Mouse (Mus musculus) heart, embryonic 10.5 days (tissue): ENCODE results near the gene Hoxb7. TPM values are rescaled to one million over a fixed set of nuclear protein-coding genes. Genes with fewer than 3 reads are reported as not detected.

Experiments used
- DNase-seq: peaks from one replicate; pipeline ENCODE4 v3.0.0-alpha.2; 2017; ENCODE audit warnings: low spot score
- H3K27ac ChIP-seq: fragments of 300-500 bp; sonication (generic); 2 replicates; pipeline ENCODE4 v1.5.1; 2016; ENCODE audit warnings: mild to moderate bottlenecking
- H3K27me3 ChIP-seq: fragments of 300-500 bp; sonication (generic); 2 replicates; pipeline ENCODE4 v1.6.1; 2016; ENCODE audit warnings: mild to moderate bottlenecking; ENCODE audit not compliant: poor library complexity, insufficient read depth, severe bottlenecking
- H3K36me3 ChIP-seq: fragments of 300-500 bp; sonication (generic); 2 replicates; pipeline ENCODE4 v1.6.1; 2016; ENCODE audit warnings: mild to moderate bottlenecking, moderate library complexity
- H3K4me1 ChIP-seq: fragments of 300-500 bp; sonication (generic); 2 replicates; pipeline ENCODE4 v1.6.1; 2016; ENCODE audit warnings: mild to moderate bottlenecking
- H3K4me3 ChIP-seq: fragments of 300-500 bp; sonication (generic); 2 replicates; pipeline ENCODE4 v1.5.1; 2016; ENCODE audit warnings: mild to moderate bottlenecking, moderate library complexity
- H3K9me3 ChIP-seq: fragments of 300-500 bp; sonication (generic); 2 replicates; pipeline ENCODE4 v1.6.1; 2016; ENCODE audit warnings: mild to moderate bottlenecking, moderate library complexity
- WGBS: fragments of 180-500 bp; shearing (Covaris S2); methylation state at CpG from one replicate; pipeline ENCODE4 v1.1.7; 2016; 5-methylcytosine and 5-hydroxymethylcytosine counted together
- polyA plus RNA-seq: library from polyadenylated mRNA; unstranded; fragments of >200 nt; fragmentation: Nextera tagmentation; extraction: Ambion mirVana; gene quantifications from 2 replicates; pipeline ENCODE4 v1.2.1, GENCODE M21; 2016

The Hoxb7 gene
- polyA plus RNA-seq, 1 experiment from 2014 or later = 1.3 TPM

DNA sequence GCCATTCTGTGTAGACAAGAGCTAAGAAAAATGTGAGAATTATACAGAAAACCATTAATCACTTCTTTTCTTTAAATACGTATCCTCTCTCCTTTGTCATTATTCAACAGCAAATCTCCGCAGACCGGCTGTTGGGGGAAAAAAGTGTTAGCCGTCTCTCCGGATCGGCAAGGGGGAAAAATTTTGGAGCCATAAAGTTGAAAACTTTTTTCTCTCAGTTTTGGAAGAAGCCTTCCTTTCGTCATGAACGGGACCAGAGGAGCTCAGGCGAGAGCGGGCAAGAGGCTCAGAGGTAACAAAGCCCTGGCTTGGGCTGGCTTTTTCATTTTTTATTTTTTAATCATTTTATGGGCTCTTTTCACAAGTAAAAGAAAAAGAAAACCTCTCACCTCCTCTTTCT, 36.7 kb downstream of the Hoxb7 start, which contains the start of gene Hoxb3:
Gene Hoxb3 (plus strand): TSS at position 173 of the 400 bp plus-strand sequence.
- Histone ChIP-seq H3K4me1 (peaks cover 28% of the 10 kb centered on the region), H3K9me3 (no peaks in the 10 kb centered on the region), H3K27ac (peak within 1 kb of the TSS; percentile 59; the same call in 1 of the 2 replicates), H3K4me3 (peak within 1 kb of the TSS; percentile 29; the same call in 1 of the 2 replicates), H3K27me3 (peaks cover 99% of the 10 kb centered on the region), H3K36me3 (no peaks in the 10 kb centered on the region)
- WGBS = 16% methylated on average over 10 of the region's 10 CpGs
- DNase-seq = no peak

DNA sequence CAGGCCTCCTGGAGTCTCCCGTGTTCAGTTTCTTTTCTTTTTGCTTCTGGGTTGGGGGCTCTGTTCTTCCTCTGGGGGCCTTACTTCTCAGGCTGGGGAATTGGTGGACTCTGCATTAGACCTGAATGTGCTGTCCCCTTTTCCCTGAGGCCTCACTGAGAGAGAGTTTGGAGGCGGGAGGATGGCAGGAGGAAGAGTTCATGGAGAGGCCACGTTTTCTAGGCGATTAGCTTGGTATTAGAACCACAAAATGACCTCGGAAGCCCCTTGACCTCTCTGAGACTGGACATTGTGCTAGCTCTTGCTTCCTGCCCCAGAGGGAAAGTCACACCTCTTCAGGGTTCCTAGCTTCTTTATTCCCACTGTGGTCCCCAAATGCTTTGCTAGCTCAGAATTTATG, 37.7 kb downstream of the Hoxb7 start:
- H3K27ac ChIP-seq = peak overlapping the region; percentile 59; the same call in 1 of the 2 replicates
- no peaks in the 10 kb centered on the region for H3K9me3 ChIP-seq
- H3K4me1 ChIP-seq = peaks cover 21% of the 10 kb centered on the region
- peaks cover 100% of the 10 kb centered on the region for H3K27me3 ChIP-seq
- H3K36me3 ChIP-seq = no peaks in the 10 kb centered on the region
- no peak for DNase-seq
- peak overlapping the region; percentile 29; the same call in 1 of the 2 replicates for H3K4me3 ChIP-seq
- 4% methylated on average over 5 of the region's 5 CpGs for WGBS

DNA sequence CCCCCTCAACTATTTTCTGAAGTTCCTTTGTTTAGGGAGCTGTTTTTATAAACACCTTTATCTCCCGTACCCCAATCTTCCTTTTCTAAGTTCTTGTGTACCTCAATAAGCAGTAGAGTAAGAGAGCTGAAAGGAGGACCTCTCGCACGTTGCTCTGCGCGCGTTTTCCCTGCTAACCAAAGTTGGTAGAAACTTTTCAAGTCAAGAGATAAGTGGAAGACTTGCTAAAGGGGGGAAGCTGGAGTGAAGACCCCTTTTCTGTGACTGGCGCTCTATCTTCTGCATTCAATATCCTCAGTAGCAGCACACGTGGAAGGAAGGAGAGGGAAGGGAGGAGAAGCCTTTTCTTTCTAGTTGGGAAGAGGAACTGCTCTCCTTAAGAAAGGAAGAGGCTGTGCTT, 38.5 kb downstream of the Hoxb7 start:
- H3K27me3 ChIP-seq = peaks cover 100% of the 10 kb centered on the region
- WGBS = 9% methylated on average over 8 of the region's 8 CpGs
- H3K4me3 ChIP-seq = no peak overlapping the region
- H3K9me3 ChIP-seq = no peaks in the 10 kb centered on the region
- H3K36me3 ChIP-seq = no peaks in the 10 kb centered on the region
- no peak for DNase-seq
- H3K4me1 ChIP-seq = peaks cover 14% of the 10 kb centered on the region
- peak overlapping the region; percentile 77 for H3K27ac ChIP-seq

GRCm38 (mm10) chr11:96325747-96326212, 39.4 kb downstream of the Hoxb7 start:
- no peak for DNase-seq
- peaks cover 12% of the 10 kb centered on the region; the same call in 1 of the 2 replicates for H3K4me1 ChIP-seq
- peak overlapping the region; percentile 77 for H3K27ac ChIP-seq
- H3K27me3 ChIP-seq = peaks cover 100% of the 10 kb centered on the region
- 4% methylated on average over 22 of the region's 22 CpGs for WGBS
- H3K36me3 ChIP-seq = no peaks in the 10 kb centered on the region
- H3K9me3 ChIP-seq = no peaks in the 10 kb centered on the region
- H3K4me3 ChIP-seq = peak overlapping the region; percentile 39

DNA sequence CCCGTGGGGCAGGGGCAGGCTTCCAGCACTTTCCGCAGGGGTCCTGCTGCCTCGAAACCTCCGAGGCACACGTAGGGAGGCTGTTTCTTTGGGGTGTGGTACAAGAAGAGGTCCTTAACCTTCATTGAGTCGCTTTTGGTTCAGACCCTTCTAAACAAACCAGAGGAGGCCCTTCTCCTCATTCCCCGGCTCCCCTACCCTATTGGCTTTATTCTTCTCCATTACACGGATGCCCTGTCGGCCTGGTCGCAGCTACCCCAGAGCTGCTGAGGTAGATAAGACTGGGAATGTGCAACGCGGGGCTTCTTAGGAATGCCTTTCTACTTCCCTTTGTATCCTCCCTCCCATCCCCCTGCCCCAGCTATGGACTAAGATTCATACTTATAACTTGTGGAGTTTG, 40.3 kb downstream of the Hoxb7 start:
- Histone ChIP-seq H3K27ac (peak overlapping the region; percentile 77), H3K9me3 (no peaks in the 10 kb centered on the region), H3K27me3 (peaks cover 100% of the 10 kb centered on the region), H3K4me1 (peaks cover 12% of the 10 kb centered on the region; the same call in 1 of the 2 replicates), H3K4me3 (peak overlapping the region; percentile 39), H3K36me3 (no peaks in the 10 kb centered on the region)
- no peak for DNase-seq
- WGBS = 3% methylated on average over 12 of the region's 12 CpGs

GRCm38 (mm10) chr11:96327122-96327521, 40.7 kb downstream of the Hoxb7 start:
- H3K4me1 ChIP-seq = peaks cover 14% of the 10 kb centered on the region; the same call in 1 of the 2 replicates

DNA sequence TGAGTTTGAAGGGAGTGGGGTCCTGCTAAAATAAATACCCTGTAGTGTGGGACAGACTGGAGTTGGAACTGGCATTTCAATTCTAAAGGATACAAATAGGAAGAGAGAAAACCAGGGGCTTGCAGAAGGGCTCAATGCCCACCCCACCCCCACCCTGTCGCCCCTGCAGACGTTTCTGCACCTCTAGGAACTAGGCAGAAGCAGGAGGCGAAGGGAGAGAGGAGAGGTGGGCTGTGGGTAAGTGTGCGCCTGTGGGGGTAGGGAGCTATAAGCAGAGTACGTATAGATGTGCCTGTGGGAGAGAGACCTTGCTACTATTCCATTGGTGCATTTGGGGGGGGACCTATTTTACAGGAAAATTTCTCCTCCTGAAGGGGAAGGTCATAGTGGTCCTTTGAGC, 41.3 kb downstream of the Hoxb7 start:
- Histone ChIP-seq H3K27me3 (peaks cover 100% of the 10 kb centered on the region), H3K27ac (0 out of 2 replicates have a peak overlapping the region, but pooled peaks have one; percentile 49), H3K36me3 (no peaks in the 10 kb centered on the region), H3K4me1 (peaks cover 20% of the 10 kb centered on the region), H3K9me3 (no peaks in the 10 kb centered on the region), H3K4me3 (no peak overlapping the region)
- whole genome bisulfite sequencing = 9% methylated on average over 5 of the region's 5 CpGs
- no peak for DNase-seq

More at GRCm38 (mm10) chr11:96327122-96327521, 40.7 kb downstream of the Hoxb7 start:
- no peak for DNase-seq
- Histone ChIP-seq H3K36me3 (no peaks in the 10 kb centered on the region), H3K9me3 (no peaks in the 10 kb centered on the region), H3K27me3 (peaks cover 100% of the 10 kb centered on the region), H3K4me3 (no peak overlapping the region), H3K27ac (no peak overlapping the region)
- WGBS = 4% methylated on average over 7 of the region's 7 CpGs

- H3K36me3 ChIP-seq = no peaks in the 10 kb centered on the region
- H3K27ac ChIP-seq = no peak overlapping the region
- 11% methylated on average over 8 of the region's 8 CpGs for WGBS
- DNase-seq = no peak
- H3K27me3 ChIP-seq = peaks cover 100% of the 10 kb centered on the region
- H3K4me3 ChIP-seq = no peak overlapping the region
- no peaks in the 10 kb centered on the region for H3K9me3 ChIP-seq
- H3K4me1 ChIP-seq = peaks cover 26% of the 10 kb centered on the region
Measured at GRCm38 (mm10) chr11:96328605-96329004, 42.2 kb downstream of the Hoxb7 start.

- peak overlapping the region; percentile 59 for H3K4me3 ChIP-seq
- peak overlapping the region; percentile 89 for H3K27ac ChIP-seq
- no peak for DNase-seq
- no peaks in the 10 kb centered on the region for H3K9me3 ChIP-seq
- peaks cover 100% of the 10 kb centered on the region for H3K27me3 ChIP-seq
- H3K4me1 ChIP-seq = peaks cover 20% of the 10 kb centered on the region
- 3% methylated on average over 8 of the region's 8 CpGs for WGBS
- no peaks in the 10 kb centered on the region for H3K36me3 ChIP-seq
Measured at GRCm38 (mm10) chr11:96332105-96332504, 45.7 kb downstream of the Hoxb7 start.

DNA sequence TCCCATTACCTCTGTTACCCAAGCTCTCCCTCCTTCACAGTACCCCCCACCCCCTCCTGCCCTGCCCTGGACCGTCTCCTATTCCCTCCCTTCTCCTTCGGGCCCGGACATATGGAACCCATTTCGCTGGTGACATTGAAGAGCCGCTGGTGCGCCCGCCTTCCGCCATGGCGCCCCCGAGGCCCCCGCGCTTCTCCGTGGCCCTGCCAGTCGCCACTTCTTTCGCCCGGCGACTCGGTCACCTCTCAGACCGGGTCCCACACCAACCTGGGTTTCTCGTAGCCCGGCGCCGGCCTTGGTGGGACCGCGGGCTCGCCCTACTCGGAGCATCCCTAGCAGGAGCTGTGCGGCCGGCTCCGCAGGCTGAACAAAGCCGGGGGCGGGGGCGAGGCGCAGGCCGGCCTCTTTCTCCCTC, 46.2 kb downstream of the Hoxb7 start:
- H3K27ac ChIP-seq = peak overlapping the region; percentile 89
- peak overlapping the region; percentile 59 for H3K4me3 ChIP-seq
- no peaks in the 10 kb centered on the region for H3K9me3 ChIP-seq
- peaks cover 20% of the 10 kb centered on the region for H3K4me1 ChIP-seq
- DNase-seq = no peak
- H3K36me3 ChIP-seq = no peaks in the 10 kb centered on the region
- peaks cover 100% of the 10 kb centered on the region for H3K27me3 ChIP-seq
- WGBS = 2% methylated on average over 30 of the region's 35 CpGs

DNA sequence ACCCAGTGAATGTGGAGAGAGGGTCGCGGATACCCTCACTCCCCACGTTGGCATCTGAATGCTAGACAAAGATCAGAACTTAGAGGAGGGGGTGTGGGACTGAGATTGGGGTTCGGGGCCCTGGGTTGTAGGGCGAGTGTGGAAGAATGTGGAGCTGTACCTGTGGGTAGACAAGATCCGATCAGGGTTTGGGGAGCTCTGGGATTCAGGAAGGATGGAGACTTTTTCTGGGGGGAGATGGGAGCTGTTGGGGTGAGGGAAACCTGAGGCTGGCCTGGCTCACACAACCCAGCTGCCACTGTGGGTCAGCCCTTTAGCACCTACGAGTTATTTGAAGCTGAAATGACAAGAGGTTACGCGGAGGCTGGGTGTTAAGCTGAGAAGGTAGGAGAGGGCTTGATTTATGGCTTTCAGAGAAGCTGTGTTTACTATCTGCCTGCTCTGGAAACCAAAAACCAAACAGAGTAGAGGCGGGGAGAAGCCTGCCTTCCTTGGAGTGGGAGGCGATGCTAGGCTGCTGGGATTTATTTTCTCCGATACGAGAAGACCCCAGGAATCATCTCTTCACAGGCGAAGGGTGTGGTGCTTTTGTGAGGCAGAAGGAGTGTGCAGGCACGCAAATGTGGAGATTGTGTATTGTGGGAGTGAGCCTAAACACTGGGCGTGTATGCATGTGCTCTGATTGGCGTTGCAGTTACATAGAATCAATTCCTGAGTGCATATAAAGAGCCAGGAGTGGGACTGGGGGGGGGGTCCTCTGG, 47.0 kb downstream of the Hoxb7 start:
- H3K27ac ChIP-seq = peak overlapping the region; percentile 89
- 6% methylated on average over 17 of the region's 17 CpGs for WGBS
- DNase-seq = no peak
- H3K9me3 ChIP-seq = no peaks in the 10 kb centered on the region
- peaks cover 100% of the 10 kb centered on the region for H3K27me3 ChIP-seq
- H3K36me3 ChIP-seq = no peaks in the 10 kb centered on the region
- H3K4me1 ChIP-seq = peaks cover 20% of the 10 kb centered on the region
- H3K4me3 ChIP-seq = peak overlapping the region; percentile 59

DNA sequence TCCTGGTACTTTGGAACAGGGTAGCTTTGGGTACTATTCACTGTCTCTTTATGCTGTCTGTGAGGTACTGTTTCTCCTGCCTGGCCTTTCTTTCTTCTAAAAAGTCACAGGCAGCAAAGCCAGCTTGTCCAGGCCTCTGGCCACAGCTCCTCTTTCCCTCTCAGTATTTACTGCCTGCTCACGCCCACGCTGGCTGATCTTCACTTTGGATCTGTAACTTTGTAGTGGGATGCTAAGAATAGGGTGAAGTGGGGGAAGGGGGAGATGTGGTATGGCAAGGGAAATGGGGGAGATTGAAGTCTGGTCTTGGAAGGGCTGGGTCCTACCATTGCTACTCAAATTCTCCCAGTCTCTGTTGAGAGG, 47.6 kb downstream of the Hoxb7 start:
- peak overlapping the region; percentile 89 for H3K27ac ChIP-seq
- WGBS = 9% methylated on average over 2 of the region's 2 CpGs
- peaks cover 20% of the 10 kb centered on the region for H3K4me1 ChIP-seq
- no peaks in the 10 kb centered on the region for H3K36me3 ChIP-seq
- H3K27me3 ChIP-seq = peaks cover 100% of the 10 kb centered on the region
- H3K9me3 ChIP-seq = no peaks in the 10 kb centered on the region
- H3K4me3 ChIP-seq = peak overlapping the region; percentile 59
- no peak for DNase-seq

GRCm38 (mm10) chr11:96334998-96335397, 48.6 kb downstream of the Hoxb7 start:
- H3K4me1 ChIP-seq = peaks cover 28% of the 10 kb centered on the region
- no peak overlapping the region for H3K27ac ChIP-seq
- DNase-seq = no peak
- peaks cover 100% of the 10 kb centered on the region for H3K27me3 ChIP-seq
- 0 out of 2 replicates have a peak overlapping the region, but pooled peaks have one; percentile 29 for H3K4me3 ChIP-seq
- H3K9me3 ChIP-seq = no peaks in the 10 kb centered on the region
- WGBS = 58% methylated on average over 3 of the region's 3 CpGs
- H3K36me3 ChIP-seq = no peaks in the 10 kb centered on the region
